Mouse (Mus musculus) heart, embryonic 10.5 days (tissue): ENCODE measurements at regions not wholly inside any gene's neighbourhood (a gene's known extent, or its start where the extent isn't known, plus 50 kb on each side); places are given as distances from the start of the nearest gene placed in this dataset.
A peak's percentile ranks its signal among the peaks of the same experiment; 100 is the strongest.

Source experiments
- DNase-seq: peaks from one replicate; pipeline ENCODE4 v3.0.0-alpha.2; 2017; ENCODE audit warnings: low spot score
- H3K27ac ChIP-seq: fragments of 300-500 bp; sonication (generic); 2 replicates; pipeline ENCODE4 v1.5.1; 2016; ENCODE audit warnings: mild to moderate bottlenecking
- H3K27me3 ChIP-seq: fragments of 300-500 bp; sonication (generic); 2 replicates; pipeline ENCODE4 v1.6.1; 2016; ENCODE audit warnings: mild to moderate bottlenecking; ENCODE audit not compliant: poor library complexity, insufficient read depth, severe bottlenecking
- H3K36me3 ChIP-seq: fragments of 300-500 bp; sonication (generic); 2 replicates; pipeline ENCODE4 v1.6.1; 2016; ENCODE audit warnings: mild to moderate bottlenecking, moderate library complexity
- H3K4me1 ChIP-seq: fragments of 300-500 bp; sonication (generic); 2 replicates; pipeline ENCODE4 v1.6.1; 2016; ENCODE audit warnings: mild to moderate bottlenecking
- H3K4me3 ChIP-seq: fragments of 300-500 bp; sonication (generic); 2 replicates; pipeline ENCODE4 v1.5.1; 2016; ENCODE audit warnings: mild to moderate bottlenecking, moderate library complexity
- H3K9me3 ChIP-seq: fragments of 300-500 bp; sonication (generic); 2 replicates; pipeline ENCODE4 v1.6.1; 2016; ENCODE audit warnings: mild to moderate bottlenecking, moderate library complexity
- WGBS: fragments of 180-500 bp; shearing (Covaris S2); methylation state at CpG from one replicate; pipeline ENCODE4 v1.1.7; 2016; 5-methylcytosine and 5-hydroxymethylcytosine counted together

GRCm38 (mm10) chr10:70800736-70801306 lies 145.1 kb upstream of the Phyhipl start:
- Histone ChIP-seq H3K4me3 (no peak overlapping the region), H3K27me3 (no peaks in the 10 kb centered on the region), H3K36me3 (no peaks in the 10 kb centered on the region), H3K4me1 (no peaks in the 10 kb centered on the region), H3K27ac (no peak overlapping the region), H3K9me3 (no peaks in the 10 kb centered on the region)
- no peak for DNase-seq
- 66% methylated on average over 11 of the region's 11 CpGs for WGBS

- 82% methylated on average over 5 of the region's 5 CpGs for WGBS
- Histone ChIP-seq H3K9me3 (no peaks in the 10 kb centered on the region), H3K4me1 (no peaks in the 10 kb centered on the region), H3K36me3 (no peaks in the 10 kb centered on the region), H3K27me3 (no peaks in the 10 kb centered on the region), H3K4me3 (no peak overlapping the region), H3K27ac (no peak overlapping the region)
- no peak for DNase-seq
Observed at GRCm38 (mm10) chr10:70799906-70800305, 144.1 kb upstream of the Phyhipl start.

- Histone ChIP-seq H3K36me3 (no peaks in the 10 kb centered on the region), H3K4me1 (no peaks in the 10 kb centered on the region)
- no peak for DNase-seq
Observed at GRCm38 (mm10) chr10:70799191-70799742, 143.5 kb upstream of the Phyhipl start.

GRCm38 (mm10) chr10:70788814-70789452 lies 133.2 kb upstream of the Phyhipl start:
- no peaks in the 10 kb centered on the region for H3K9me3 ChIP-seq
- H3K36me3 ChIP-seq, result no peaks in the 10 kb centered on the region
- H3K4me1 ChIP-seq, result no peaks in the 10 kb centered on the region
- no peak for DNase-seq
- no peak overlapping the region for H3K4me3 ChIP-seq
- H3K27ac ChIP-seq, result no peak overlapping the region
- WGBS, result 62% methylated on average over 7 of the region's 7 CpGs
- H3K27me3 ChIP-seq, result no peaks in the 10 kb centered on the region

More at GRCm38 (mm10) chr10:70799191-70799742, 143.5 kb upstream of the Phyhipl start:
- Histone ChIP-seq H3K27me3 (no peaks in the 10 kb centered on the region), H3K27ac (no peak overlapping the region), H3K9me3 (no peaks in the 10 kb centered on the region), H3K4me3 (no peak overlapping the region)
- WGBS, result 71% methylated on average over 11 of the region's 11 CpGs

GRCm38 (mm10) chr10:70781036-70781435 lies 125.3 kb upstream of the Phyhipl start:
- no peak overlapping the region for H3K27ac ChIP-seq
- no peaks in the 10 kb centered on the region for H3K27me3 ChIP-seq
- H3K4me3 ChIP-seq, result no peak overlapping the region
- H3K9me3 ChIP-seq, result no peaks in the 10 kb centered on the region
- H3K36me3 ChIP-seq, result no peaks in the 10 kb centered on the region
- H3K4me1 ChIP-seq, result no peaks in the 10 kb centered on the region
- 88% methylated on average over 3 of the region's 3 CpGs for WGBS
- DNase-seq, result no peak

GRCm38 (mm10) chr10:70778596-70778995 lies 122.8 kb upstream of the Phyhipl start:
- no peaks in the 10 kb centered on the region for H3K27me3 ChIP-seq
- H3K36me3 ChIP-seq, result no peaks in the 10 kb centered on the region
- DNase-seq, result peak; percentile 7
- H3K4me3 ChIP-seq, result no peak overlapping the region
- H3K4me1 ChIP-seq, result no peaks in the 10 kb centered on the region
- H3K27ac ChIP-seq, result no peak overlapping the region
- no peaks in the 10 kb centered on the region for H3K9me3 ChIP-seq
- WGBS, result 89% methylated on average over 11 of the region's 11 CpGs

- H3K4me1 ChIP-seq, result no peaks in the 10 kb centered on the region
- H3K36me3 ChIP-seq, result no peaks in the 10 kb centered on the region
- H3K27ac ChIP-seq, result no peak overlapping the region
- no peak overlapping the region for H3K4me3 ChIP-seq
- DNase-seq, result no peak
- H3K9me3 ChIP-seq, result no peaks in the 10 kb centered on the region
- H3K27me3 ChIP-seq, result no peaks in the 10 kb centered on the region
- WGBS, result 71% methylated on average over 2 of the region's 2 CpGs
Observed at GRCm38 (mm10) chr10:70774571-70774970, 118.8 kb upstream of the Phyhipl start.

GRCm38 (mm10) chr10:70774159-70774558 lies 118.4 kb upstream of the Phyhipl start:
- Histone ChIP-seq H3K27ac (no peak overlapping the region), H3K4me1 (no peaks in the 10 kb centered on the region), H3K4me3 (no peak overlapping the region), H3K27me3 (no peaks in the 10 kb centered on the region), H3K9me3 (no peaks in the 10 kb centered on the region), H3K36me3 (no peaks in the 10 kb centered on the region)
- DNase-seq, result no peak
- 87% methylated on average over 3 of the region's 4 CpGs for WGBS

- no peak for DNase-seq
- Histone ChIP-seq H3K36me3 (no peaks in the 10 kb centered on the region), H3K27me3 (no peaks in the 10 kb centered on the region), H3K4me3 (no peak overlapping the region), H3K9me3 (no peaks in the 10 kb centered on the region), H3K27ac (no peak overlapping the region), H3K4me1 (no peaks in the 10 kb centered on the region)
- WGBS, result 90% methylated on average over 7 of the region's 7 CpGs
Observed at GRCm38 (mm10) chr10:70767461-70767860, 111.7 kb upstream of the Phyhipl start.

GRCm38 (mm10) chr10:70766869-70767268 lies 111.1 kb upstream of the Phyhipl start:
- Histone ChIP-seq H3K27ac (no peak overlapping the region), H3K4me1 (no peaks in the 10 kb centered on the region), H3K4me3 (no peak overlapping the region), H3K27me3 (no peaks in the 10 kb centered on the region), H3K36me3 (no peaks in the 10 kb centered on the region), H3K9me3 (no peaks in the 10 kb centered on the region)
- DNase-seq, result no peak
- 71% methylated on average over 1 of the region's 1 CpGs for WGBS

GRCm38 (mm10) chr10:70766450-70766849 lies 110.7 kb upstream of the Phyhipl start:
- Histone ChIP-seq H3K27ac (no peak overlapping the region), H3K4me1 (no peaks in the 10 kb centered on the region), H3K4me3 (no peak overlapping the region), H3K36me3 (no peaks in the 10 kb centered on the region), H3K9me3 (no peaks in the 10 kb centered on the region), H3K27me3 (no peaks in the 10 kb centered on the region)
- 78% methylated on average over 8 of the region's 8 CpGs for WGBS
- no peak for DNase-seq

GRCm38 (mm10) chr10:70763206-70763605 lies 107.4 kb upstream of the Phyhipl start:
- Histone ChIP-seq H3K27me3 (no peaks in the 10 kb centered on the region), H3K4me1 (no peaks in the 10 kb centered on the region), H3K4me3 (no peak overlapping the region), H3K36me3 (no peaks in the 10 kb centered on the region), H3K27ac (no peak overlapping the region), H3K9me3 (no peaks in the 10 kb centered on the region)
- DNase-seq, result no peak
- WGBS, result 72% methylated on average over 7 of the region's 7 CpGs

GRCm38 (mm10) chr10:70759686-70760085 lies 103.9 kb upstream of the Phyhipl start:
- Histone ChIP-seq H3K27ac (no peak overlapping the region), H3K36me3 (no peaks in the 10 kb centered on the region), H3K4me3 (no peak overlapping the region), H3K27me3 (no peaks in the 10 kb centered on the region), H3K4me1 (no peaks in the 10 kb centered on the region), H3K9me3 (no peaks in the 10 kb centered on the region)
- no peak for DNase-seq
- WGBS, result 74% methylated on average over 7 of the region's 7 CpGs
